ENCODE assay signal across 9 mouse cellular contexts in genomic region chr12:51735840-51736271, GRCm38 (mm10). TPM values are rescaled to one million over a fixed set of nuclear protein-coding genes. Genes with fewer than 3 reads are reported as not detected.
DNase-seq lines count a peak whose midpoint lies in the region; ATAC-seq and TF ChIP-seq lines count a peak whose summit lies in the region.
"Had no signal": no experiment of that assay in that cellular context is flagged by ENCODE, and none has a peak within 500 bp of the region (broad histone marks: within the 10 kb centered on the region; RNA-seq: fewer than 3 reads in every experiment).

No protein-coding gene starts in this region.

- H3K79me2 ChIP-seq in MEL (ENCODE audit: control insufficient read depth, insufficient read depth, low read length, poor library complexity), result no peaks in the 10 kb centered on the region

- intact Hi-C loops in heart, postnatal 25 days (cut with DNase I), result no loop called here

- WGBS in heart, embryonic 13.5 days, result 37% methylated on average over 7 of the region's 7 CpGs
- 40% methylated on average over 7 of the region's 7 CpGs for WGBS in limb, embryonic 13.5 days
- WGBS in midbrain, embryonic 11.5 days, result 76% methylated on average over 7 of the region's 7 CpGs

- peak; percentile 55; the same call in 1 of the 2 replicates for ATAC-seq in heart, embryonic 13.5 days (ENCODE audit: extremely low read depth, insufficient number of reproducible peaks, low FRiP score, low TSS enrichment)
- peak; percentile 82 for ATAC-seq in limb, embryonic 13.5 days (ENCODE audit: low FRiP score, low read depth)
- no peak for ATAC-seq in midbrain, embryonic 11.5 days (ENCODE audit: low FRiP score)

- peak overlapping the region; percentile 61 for H3K27ac ChIP-seq in heart, embryonic 13.5 days (replicated peaks)
- H3K27ac ChIP-seq in MEL (ENCODE audit: control insufficient read depth, low read depth, low read length), result no peak overlapping the region
- H3K27ac ChIP-seq in cortical plate, adult 2 months (ENCODE audit: insufficient read depth, low read length), result 0 out of 2 replicates have a peak overlapping the region, but pooled peaks have one; percentile 25
- H3K27ac ChIP-seq in limb, embryonic 13.5 days, result peak overlapping the region; percentile 33; the same call in 1 of the 2 replicates
- H3K27ac ChIP-seq in midbrain, embryonic 11.5 days (ENCODE audit: low read depth, low read length), result no peak overlapping the region

- peaks cover 6% of the 10 kb centered on the region for H3K36me3 ChIP-seq in heart, embryonic 13.5 days
- no peaks in the 10 kb centered on the region; a peak in 1 of 4 replicates for H3K36me3 ChIP-seq in MEL (ENCODE audit: control insufficient read depth in 1 of 2, insufficient read depth in 2 of 2, low read length in 2 of 2)
- H3K36me3 ChIP-seq in limb, embryonic 13.5 days, result peaks cover 10% of the 10 kb centered on the region
- H3K36me3 ChIP-seq in midbrain, embryonic 11.5 days (ENCODE audit: control insufficient read depth, insufficient read depth, low read length), result no peaks in the 10 kb centered on the region

- no peak for TF ChIP-seq RAD21 in MEL (IDR thresholded peaks at IDR 0.05; ENCODE audit: low read depth, low read length)

- H3K9me3 ChIP-seq in heart, embryonic 13.5 days, result no peaks in the 10 kb centered on the region
- H3K9me3 ChIP-seq in MEL (replicated peaks; ENCODE audit: insufficient read depth, low read length), result no peaks in the 10 kb centered on the region
- H3K9me3 ChIP-seq in limb, embryonic 13.5 days, result no peaks in the 10 kb centered on the region
- no peaks in the 10 kb centered on the region for H3K9me3 ChIP-seq in midbrain, embryonic 11.5 days (ENCODE audit: control insufficient read depth, low read length)

- no peak overlapping the region for H3K4me3 ChIP-seq in heart, embryonic 13.5 days
- no peak overlapping the region for H3K4me3 ChIP-seq in MEL (ENCODE audit: control insufficient read depth in 1 of 2, insufficient read depth in 1 of 2, low read depth in 2 of 2, low read length in 2 of 2)
- no peak overlapping the region for H3K4me3 ChIP-seq in cortical plate, adult 2 months (ENCODE audit: insufficient read depth, low read length)
- no peak overlapping the region for H3K4me3 ChIP-seq in limb, embryonic 13.5 days
- no peak overlapping the region for H3K4me3 ChIP-seq in midbrain, embryonic 11.5 days (ENCODE audit: low read depth, low read length)

- no peak for TF ChIP-seq EP300 in MEL (IDR thresholded peaks at IDR 0.05; ENCODE audit: low read depth in 1 of 2, low read length in 2 of 2)

- TF ChIP-seq CTCF in MEL (IDR thresholded peaks at IDR 0.05 in 2 of 3, conservative IDR thresholded peaks at IDR 0.05 in 1 of 3; ENCODE audit: control insufficient read depth in 1 of 3, insufficient read depth in 1 of 3, low read depth in 2 of 3, low read length in 3 of 3, poor library complexity in 1 of 3, severe bottlenecking in 1 of 3), result no peak
- TF ChIP-seq CTCF in cortical plate, adult 2 months (IDR thresholded peaks at IDR 0.05; ENCODE audit: extremely low read depth, insufficient read depth, low read length), result no peak

- TF ChIP-seq POLR2A in MEL (IDR thresholded peaks at IDR 0.05; ENCODE audit: control insufficient read depth in 1 of 2, insufficient read depth in 1 of 2, low read depth in 1 of 2, low read length in 2 of 2, poor library complexity in 1 of 2), result no peak
- TF ChIP-seq POLR2A in cortical plate, adult 2 months (IDR thresholded peaks at IDR 0.05; ENCODE audit: extremely low read depth, insufficient read depth, low read length), result no peak

- no peak for DNase-seq in heart, postnatal 25 days (ENCODE audit: low spot score)
- peak; percentile 22 for DNase-seq in MEL (ENCODE audit: low read depth, low spot score)
- DNase-seq in layer of hippocampus, adult 11-12 months (ENCODE audit: low spot score), result no peak
- no peak for DNase-seq in natural killer cell, adult 2 months (ENCODE audit: low spot score in 2 of 2)
- DNase-seq in midbrain, embryonic 11.5 days (ENCODE audit: low spot score, missing footprints), result no peak
- DNase-seq: spleen, adult 18-20 months had no signal

- peaks cover 43% of the 10 kb centered on the region for H3K4me1 ChIP-seq in heart, embryonic 13.5 days
- no peaks in the 10 kb centered on the region; a peak in 1 of 4 replicates for H3K4me1 ChIP-seq in MEL (ENCODE audit: control insufficient read depth in 1 of 2, insufficient read depth in 2 of 2, low read length in 2 of 2)
- H3K4me1 ChIP-seq in cortical plate, adult 2 months (ENCODE audit: control insufficient read depth, insufficient read depth, low read length), result peaks cover 3% of the 10 kb centered on the region; the same call in 1 of the 2 replicates
- peaks cover 21% of the 10 kb centered on the region for H3K4me1 ChIP-seq in limb, embryonic 13.5 days
- H3K4me1 ChIP-seq in midbrain, embryonic 11.5 days (ENCODE audit: control insufficient read depth, insufficient read depth, low read length), result no peaks in the 10 kb centered on the region

- no peak overlapping the region for H3K9ac ChIP-seq in heart, embryonic 13.5 days
- H3K9ac ChIP-seq in MEL (ENCODE audit: control insufficient read depth, low read depth, low read length, poor library complexity, severe bottlenecking), result no peak overlapping the region
- no peak overlapping the region for H3K9ac ChIP-seq in limb, embryonic 13.5 days
- H3K9ac ChIP-seq in midbrain, embryonic 11.5 days (ENCODE audit: low read length), result no peak overlapping the region

- H3K4me2 ChIP-seq in heart, embryonic 13.5 days, result no peak overlapping the region
- no peak overlapping the region for H3K4me2 ChIP-seq in limb, embryonic 13.5 days (replicated peaks)
- no peak overlapping the region for H3K4me2 ChIP-seq in midbrain, embryonic 11.5 days

- H3K27me3 ChIP-seq in heart, embryonic 13.5 days (replicated peaks), result no peaks in the 10 kb centered on the region
- no peaks in the 10 kb centered on the region for H3K27me3 ChIP-seq in MEL (ENCODE audit: control insufficient read depth in 1 of 2, insufficient read depth in 2 of 2, low read length in 2 of 2)
- H3K27me3 ChIP-seq in limb, embryonic 13.5 days, result no peaks in the 10 kb centered on the region
- H3K27me3 ChIP-seq in midbrain, embryonic 11.5 days (ENCODE audit: control insufficient read depth, insufficient read depth, low read length), result no peaks in the 10 kb centered on the region

TF ChIP-seq in MEL, 35 proteins besides CTCF, POLR2A, EP300 and RAD21:
- TF ChIP-seq MAFK (IDR thresholded peaks at IDR 0.05; ENCODE audit: borderline replicate concordance, low read depth, low read length) (no peak), USF1 (IDR thresholded peaks at IDR 0.05; ENCODE audit: low read depth, low read length) (peak; percentile 42; the same call in 1 of the 2 replicates), ETS1 (IDR thresholded peaks at IDR 0.05; ENCODE audit: low read depth, low read length) (peak; percentile 76), TBP (IDR thresholded peaks at IDR 0.05; ENCODE audit: low read depth, low read length) (no peak)

RNA-seq across cellular contexts. Expression of gene Strn3, which starts 44.2 kb away (rescaled TPM):
- 37.3 and 40.0 TPM in 2 replicates for polyA plus RNA-seq in heart, embryonic 13.5 days (2015; fragmentation: Nextera tagmentation; extraction: Ambion mirVana)
- total RNA-seq in heart, postnatal 25 days (2021), result 100 to 1,000 TPM; 104 to 105 TPM
- total RNA-seq in MEL (2012; rRNA removed), result 25.1 and 29.4 TPM in 2 replicates
- polyA plus RNA-seq in MEL (2012; ENCODE audit: insufficient read depth in 1 of 2, insufficient read length in 2 of 2, low read depth in 1 of 2, low replicate concordance in 2 of 2, missing spikeins in 1 of 2), result 10 to 100 TPM; 19.0 to 46.3 TPM
- polyA plus RNA-seq in cortical plate, adult 2 months (2012; rRNA removed), result 56.0 and 59.0 TPM in 2 replicates
- 55.8 and 56.2 TPM in 2 replicates for polyA plus RNA-seq in limb, embryonic 13.5 days (2015; fragmentation: Nextera tagmentation; extraction: Ambion mirVana)
- polyA plus RNA-seq in midbrain, embryonic 11.5 days (2014; fragmentation: Nextera tagmentation; extraction: Ambion mirVana), result 55.2 and 56.1 TPM in 2 replicates

RNA-seq across cellular contexts. Expression of gene Ap4s1, which starts 45.0 kb away (rescaled TPM):
- polyA plus RNA-seq in heart, embryonic 13.5 days (2015; fragmentation: Nextera tagmentation; extraction: Ambion mirVana), result 27.6 and 35.2 TPM in 2 replicates
- 10 to 100 TPM; 48.8 to 55.6 TPM for total RNA-seq in heart, postnatal 25 days (2021)
- 10.1 and 13.3 TPM in 2 replicates for total RNA-seq in MEL (2012; rRNA removed)
- 1 to 10 TPM in 1 of 2 experiments, not detected in 1; 9.0 TPM for polyA plus RNA-seq in MEL (2012; ENCODE audit: insufficient read depth in 1 of 2, insufficient read length in 2 of 2, low read depth in 1 of 2, low replicate concordance in 2 of 2, missing spikeins in 1 of 2)
- polyA plus RNA-seq in cortical plate, adult 2 months (2012; rRNA removed), result 52.6 and 54.1 TPM in 2 replicates
- 30.2 and 32.7 TPM in 2 replicates for polyA plus RNA-seq in limb, embryonic 13.5 days (2015; fragmentation: Nextera tagmentation; extraction: Ambion mirVana)
- polyA plus RNA-seq in midbrain, embryonic 11.5 days (2014; fragmentation: Nextera tagmentation; extraction: Ambion mirVana), result 56.9 and 62.0 TPM in 2 replicates

Comparison
In these comparisons a context has a peak if more than half of its experiments do, and no peak if none do; other contexts are left out.
1. H3K27ac ChIP-seq: peak in heart, embryonic 13.5 days (single experiment), cortical plate, adult 2 months (single experiment) and limb, embryonic 13.5 days (single experiment); none in MEL (single experiment) and midbrain, embryonic 11.5 days (single experiment).